Mouse (Mus musculus) CD4-positive, CD25-positive, alpha-beta regulatory T cell, adult 4 months (primary cell): ENCODE data around the gene Clcnka. TPM values are rescaled to one million over a fixed set of nuclear protein-coding genes. Genes with fewer than 3 reads are reported as not detected.

Source experiments
- polyA plus RNA-seq, 2 experiments: library from polyadenylated mRNA; unstranded; fragments of 100-300 nt; shearing (Covaris generic); gene quantifications; one replicate each; pipeline ENCODE4 v1.2.1; 2017

Clcnka gene
- polyA plus RNA-seq, 2 experiments from 2014 or later, result not detected

Other genes with a start within 250 kb of the Clcnka start
- gene Rsg1, start 184.8 kb downstream of the Clcnka start, polyA plus RNA-seq, result 1 to 10 TPM; 3.0 to 4.7 TPM
- gene Arhgef19, start 159.2 kb downstream of the Clcnka start, polyA plus RNA-seq, result not detected
- under 1 TPM in 1 of 2 experiments, not detected in 1; 0.34 TPM for gene Epha2, start 97.5 kb downstream of the Clcnka start, polyA plus RNA-seq
- gene Fam131c, start 30.5 kb downstream of the Clcnka start, polyA plus RNA-seq, result not detected
- not detected for gene Clcnkb, start 17.3 kb upstream of the Clcnka start, polyA plus RNA-seq
- not detected for gene Hspb7, start 22.1 kb upstream of the Clcnka start, polyA plus RNA-seq
- gene Srarp, start 37.4 kb upstream of the Clcnka start, polyA plus RNA-seq, result not detected
- 10 to 100 TPM; 14.2 to 21.5 TPM for gene Zbtb17, start 45.9 kb upstream of the Clcnka start, polyA plus RNA-seq
- gene Spen, start 139.9 kb upstream of the Clcnka start, polyA plus RNA-seq, result 10 to 100 TPM; 12.1 to 18.5 TPM
- under 1 TPM in 1 of 2 experiments, not detected in 1; 0.13 TPM for gene Fblim1, start 207.4 kb upstream of the Clcnka start, polyA plus RNA-seq
- not detected for gene Tmem82, start 219.9 kb upstream of the Clcnka start, polyA plus RNA-seq
- not detected for gene Slc25a34, start 225.1 kb upstream of the Clcnka start, polyA plus RNA-seq